Mouse (Mus musculus): Measurements from ENCODE around the gene Slc38a10. TPM values are rescaled to one million over a fixed set of nuclear protein-coding genes. Genes with fewer than 3 reads are reported as not detected.
A peak's percentile ranks its signal among the peaks of the same experiment; 100 is the strongest.

The Slc38a10 gene
- total RNA-seq, 4 experiments from 2014 or later = 36.3 to 53.3 (median 39.2) TPM

DNA sequence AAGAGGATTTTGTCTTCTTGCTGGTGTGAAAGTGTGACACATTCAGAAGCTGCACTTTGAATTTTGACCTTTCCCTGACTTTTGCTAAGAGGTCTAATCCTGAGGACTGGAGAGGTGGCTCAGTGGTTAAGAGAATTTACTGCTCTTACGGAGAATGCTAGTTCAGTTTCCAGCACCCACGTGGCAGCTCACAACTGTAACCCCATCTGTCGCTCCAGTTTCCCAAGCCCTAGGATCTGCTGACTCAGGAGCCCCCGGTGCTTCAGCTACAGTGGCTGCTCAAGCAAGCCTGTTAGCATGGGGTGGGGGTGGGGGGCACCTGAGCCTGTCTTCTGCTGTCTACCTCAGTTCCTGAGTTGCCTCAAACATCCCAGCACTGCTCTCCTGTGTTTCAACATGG, 28.2 kb upstream of the Slc38a10 start:
- peak in 1 of 2 experiments; percentile 69 for DNase-seq (ENCODE audit: low spot score in 2 of 2)

DNA sequence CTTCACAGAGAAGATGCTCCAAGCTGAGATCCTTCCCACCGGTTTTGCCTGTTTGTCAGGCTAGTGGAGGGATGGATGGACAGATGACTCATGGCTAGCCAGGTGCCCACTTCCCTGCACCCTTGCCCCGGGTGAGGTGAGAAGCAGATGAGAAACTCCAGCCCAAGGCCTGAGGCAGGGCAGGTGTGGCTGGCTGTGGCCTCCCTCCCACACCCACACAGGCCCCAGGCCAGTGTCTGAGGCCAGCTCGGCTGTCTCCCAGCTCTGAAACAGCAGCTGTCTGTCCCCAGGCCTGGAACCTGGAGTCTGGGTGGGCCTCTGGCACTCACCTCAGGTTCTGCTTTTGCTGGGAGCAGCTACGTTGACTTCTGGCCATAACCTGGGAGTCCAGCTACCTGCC, 24.8 kb upstream of the Slc38a10 start:
- DNase-seq (ENCODE audit: low spot score in 2 of 2) = no peak

DNA sequence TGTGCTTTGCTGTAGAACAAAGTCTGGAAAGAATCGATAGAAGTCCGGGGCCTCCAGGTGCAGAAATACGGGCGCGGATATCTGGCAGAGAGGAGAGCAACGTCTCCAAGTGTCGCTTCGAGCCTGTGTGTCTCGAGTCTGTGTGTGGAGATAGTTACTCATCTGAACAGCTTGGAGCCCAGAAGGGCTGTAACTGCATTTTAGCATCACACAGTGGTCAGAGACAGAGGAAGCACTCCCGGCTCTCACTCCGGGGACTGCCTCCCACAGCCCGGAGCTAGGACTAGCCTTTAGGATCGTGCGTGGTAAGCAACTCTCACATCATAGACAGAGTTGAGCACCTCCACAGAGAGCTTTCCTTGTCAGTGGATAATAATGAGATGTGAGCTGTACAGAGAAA, 22.1 kb upstream of the Slc38a10 start:
- DNase-seq (ENCODE audit: low spot score in 2 of 2) = no peak

DNA sequence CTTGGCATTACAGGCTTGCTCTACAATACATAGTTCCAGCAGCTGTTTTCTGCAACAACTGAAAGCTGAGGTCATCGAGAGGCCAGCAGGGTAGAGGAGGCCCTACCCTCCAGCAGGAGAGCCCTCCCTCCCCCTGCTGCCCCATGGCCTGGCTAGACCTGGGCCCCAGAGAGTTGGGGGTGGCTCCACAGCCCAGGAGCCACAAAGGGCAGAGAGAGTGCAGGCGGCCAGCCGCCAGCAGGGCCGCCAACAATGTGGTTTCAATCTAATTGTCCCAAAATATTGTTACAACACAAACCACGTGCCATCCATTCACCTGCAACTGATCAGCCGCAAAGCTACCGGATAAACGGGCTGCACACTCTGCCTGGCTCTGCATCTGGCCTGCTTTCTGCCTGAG, 20.0 kb upstream of the Slc38a10 start:
- no peak for DNase-seq (ENCODE audit: low spot score in 2 of 2)

DNA sequence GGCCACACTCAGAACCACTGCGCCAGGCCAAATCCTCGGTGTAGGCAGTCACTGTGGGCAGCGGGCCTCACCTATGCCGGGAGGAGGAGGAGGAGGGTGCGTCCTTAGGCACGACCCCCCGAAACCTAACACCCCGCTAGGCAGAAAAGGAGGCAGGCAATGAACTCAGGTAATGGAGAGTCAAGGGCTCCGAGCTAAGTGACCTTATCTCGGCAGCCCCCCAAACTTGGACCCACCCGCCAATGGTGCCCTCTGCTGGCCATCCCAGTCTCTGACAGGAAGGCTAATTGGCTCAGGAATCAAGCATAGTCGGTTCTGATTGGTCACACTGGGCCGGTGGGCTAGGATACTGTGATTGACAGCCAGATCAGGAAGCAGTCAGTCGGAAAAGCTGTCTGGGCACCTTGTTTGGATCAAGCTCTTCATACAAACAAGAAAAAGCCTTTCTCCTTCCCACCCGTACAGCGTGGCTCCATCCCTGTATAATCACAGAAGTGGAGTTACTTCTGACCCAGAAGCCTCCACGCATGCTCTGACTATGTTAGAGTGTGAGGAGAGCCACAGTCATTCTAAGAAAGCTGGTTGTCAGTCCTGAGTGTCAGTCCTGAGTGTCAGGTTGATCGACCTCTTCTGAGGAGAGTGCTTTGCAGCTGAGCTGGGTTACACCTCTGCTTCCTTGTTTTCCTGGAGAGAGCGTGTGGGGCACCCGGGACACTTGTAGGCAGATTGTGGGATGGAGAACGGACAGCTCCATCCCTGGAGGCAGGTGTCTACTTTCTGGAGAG, 18.3 kb upstream of the Slc38a10 start:
- peak in 1 of 2 experiments; percentile 36 for DNase-seq (ENCODE audit: low spot score in 2 of 2)

DNA sequence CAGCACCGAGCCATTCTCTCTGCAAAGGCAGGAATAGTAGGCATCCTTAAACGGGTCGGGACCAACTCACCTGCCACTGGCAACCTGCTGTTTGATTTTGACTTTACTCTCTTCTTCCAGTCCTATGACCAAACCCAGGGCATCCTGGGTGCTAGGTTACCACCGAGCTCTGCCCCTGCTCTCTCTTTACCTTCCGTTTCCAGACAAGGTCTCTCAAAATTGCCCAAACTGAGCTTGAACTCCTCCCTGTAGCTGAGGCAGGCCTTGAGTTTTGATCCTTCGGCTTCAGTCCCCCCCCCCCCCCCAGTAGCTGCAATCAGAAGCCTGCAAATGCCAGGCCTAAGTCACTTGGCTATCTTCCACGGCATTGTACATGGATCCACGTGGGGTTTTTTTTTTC, 17.4 kb upstream of the Slc38a10 start:
- DNase-seq (ENCODE audit: low spot score in 2 of 2) = no peak

DNA sequence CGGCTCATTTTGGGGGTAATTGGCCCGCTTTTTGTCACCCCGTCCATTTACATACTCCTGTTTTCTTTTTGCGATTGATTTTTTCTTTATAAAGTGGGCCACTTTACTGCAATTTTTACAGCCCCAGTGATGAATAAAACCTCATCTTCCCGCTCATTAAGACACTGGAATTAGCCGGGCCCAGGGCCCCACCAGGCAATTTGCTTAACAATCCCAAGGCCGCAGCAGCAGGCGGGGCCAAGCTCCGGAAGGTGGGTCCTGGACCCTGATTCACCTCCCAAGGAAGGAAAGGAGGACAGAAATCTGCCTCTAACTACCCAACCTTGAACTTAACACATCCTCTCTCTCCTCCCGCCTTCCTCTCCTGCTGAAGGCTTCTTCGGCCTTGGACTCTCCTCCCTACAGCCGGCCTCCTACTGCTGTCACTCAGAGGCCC, 16.8 kb upstream of the Slc38a10 start:
- no peak for DNase-seq (ENCODE audit: low spot score in 2 of 2)

DNA sequence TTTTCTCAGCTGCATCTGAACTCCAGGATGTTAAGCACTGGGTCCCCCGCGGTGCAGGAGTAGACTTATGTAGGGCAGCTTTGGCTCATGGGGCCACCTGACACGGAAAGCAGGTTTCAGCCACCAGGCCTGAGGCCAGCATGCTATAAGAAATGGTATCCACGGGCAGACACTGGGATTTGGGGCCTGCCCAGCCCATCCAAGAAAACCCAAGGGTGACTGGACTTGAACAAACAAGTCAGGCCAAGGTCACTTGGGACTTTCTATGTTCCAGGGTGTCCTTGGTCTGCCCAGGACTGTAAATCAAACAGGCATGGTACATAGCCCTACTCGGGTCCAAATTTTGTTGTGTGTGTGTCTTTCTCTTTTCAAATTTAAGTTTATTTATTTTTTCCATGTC, 15.9 kb upstream of the Slc38a10 start:
- DNase-seq (ENCODE audit: low spot score in 2 of 2) = no peak

DNA sequence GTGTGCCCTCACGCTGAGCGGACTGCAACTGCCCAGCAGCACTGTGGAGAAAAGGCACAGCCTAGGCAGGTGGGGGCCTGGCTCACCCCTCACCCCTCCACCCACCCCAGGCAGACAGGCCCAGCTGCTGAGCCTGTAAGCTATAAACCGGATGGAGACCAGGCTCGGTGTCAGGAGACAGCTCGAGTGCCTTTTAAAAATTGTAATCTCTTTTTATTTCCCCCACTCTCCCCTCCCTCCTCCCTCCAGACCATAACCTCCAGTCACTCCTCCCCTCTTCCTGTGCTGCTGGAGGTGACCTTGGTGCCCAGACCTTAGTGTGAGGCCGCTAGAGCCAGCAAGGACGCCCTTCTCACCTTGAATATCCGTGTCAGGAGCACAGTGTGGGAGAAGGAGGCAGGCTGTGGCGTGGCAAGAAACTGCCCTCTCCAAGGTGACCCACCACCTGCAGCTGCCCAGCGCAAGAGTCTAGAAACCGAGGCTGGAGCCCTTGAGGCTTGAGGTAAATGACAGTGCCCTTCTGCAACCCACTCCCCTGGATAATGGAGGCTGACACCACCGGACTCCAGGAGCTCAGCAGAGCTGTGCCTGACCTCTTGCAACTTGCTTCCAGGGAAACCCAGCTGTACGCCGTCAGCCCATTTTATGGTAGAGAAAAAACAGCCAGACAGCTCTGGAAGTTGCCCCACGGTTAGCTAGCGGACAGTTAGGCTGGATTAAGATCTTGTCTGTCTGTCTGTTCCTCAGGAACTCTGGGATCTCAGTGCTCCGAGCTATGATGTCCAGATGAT, 13.5 kb upstream of the Slc38a10 start:
- no peak for DNase-seq (ENCODE audit: low spot score in 2 of 2)

DNA sequence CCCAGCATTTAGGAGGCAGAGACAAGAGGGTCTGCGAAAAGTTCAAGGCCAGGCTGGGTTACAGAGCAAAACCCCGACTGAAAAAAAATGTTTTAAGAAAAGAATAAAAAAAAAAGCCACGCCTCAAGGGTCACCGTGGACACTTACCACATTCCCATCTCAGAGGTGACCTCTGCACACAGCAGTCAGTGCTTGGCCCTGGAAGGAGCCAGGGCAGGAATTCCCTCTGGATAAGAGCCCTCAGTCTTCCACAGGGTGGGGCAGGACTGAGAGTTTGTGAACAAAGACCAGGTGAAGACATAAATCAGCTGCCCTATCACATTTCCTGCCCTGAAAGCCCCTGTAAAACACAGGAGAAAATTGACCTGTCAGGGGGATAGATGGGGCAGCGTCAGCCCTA, 12.9 kb upstream of the Slc38a10 start:
- no peak for DNase-seq (ENCODE audit: low spot score in 2 of 2)

DNA sequence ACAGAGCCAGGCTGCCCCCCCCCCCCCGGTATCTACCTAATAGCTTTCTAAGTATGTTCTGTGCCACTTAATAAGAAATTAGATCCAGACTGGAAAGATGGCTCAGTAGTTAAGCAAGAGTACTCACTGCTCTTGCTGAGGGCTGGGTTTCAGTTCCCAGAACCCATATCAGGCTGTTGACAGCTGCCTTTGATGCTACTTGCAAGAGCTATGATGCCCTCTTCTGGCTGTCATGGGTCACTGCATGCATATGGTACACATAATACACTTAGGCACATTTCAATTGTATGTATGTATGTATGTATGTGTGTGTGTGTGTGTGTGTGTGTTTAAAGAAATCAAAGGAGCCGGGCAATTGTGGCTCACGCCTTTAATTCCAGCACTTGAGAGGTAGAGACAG, 12.1 kb upstream of the Slc38a10 start:
- DNase-seq (ENCODE audit: low spot score in 2 of 2) = no peak

DNA sequence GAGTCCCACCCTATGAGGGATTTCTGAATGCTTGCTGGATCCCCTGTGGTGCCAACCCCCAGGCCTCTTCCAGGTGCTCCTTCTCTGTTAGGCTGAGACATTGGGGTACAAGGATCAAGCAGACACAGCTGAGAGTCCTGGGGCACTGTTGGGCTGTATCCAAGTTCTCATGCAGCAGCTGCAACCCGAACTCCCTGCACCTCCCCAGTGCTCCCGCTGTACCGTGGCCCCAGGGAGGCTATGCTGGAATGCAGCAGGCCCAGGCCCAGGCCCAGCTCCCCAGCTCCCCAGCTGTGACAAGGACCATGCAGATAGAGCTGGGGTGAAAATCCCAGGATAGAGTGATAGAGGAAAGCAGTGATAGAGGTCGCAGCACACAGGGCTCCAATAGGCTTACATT, 10.1 kb upstream of the Slc38a10 start:
- no peak for DNase-seq (ENCODE audit: low spot score in 2 of 2)

DNA sequence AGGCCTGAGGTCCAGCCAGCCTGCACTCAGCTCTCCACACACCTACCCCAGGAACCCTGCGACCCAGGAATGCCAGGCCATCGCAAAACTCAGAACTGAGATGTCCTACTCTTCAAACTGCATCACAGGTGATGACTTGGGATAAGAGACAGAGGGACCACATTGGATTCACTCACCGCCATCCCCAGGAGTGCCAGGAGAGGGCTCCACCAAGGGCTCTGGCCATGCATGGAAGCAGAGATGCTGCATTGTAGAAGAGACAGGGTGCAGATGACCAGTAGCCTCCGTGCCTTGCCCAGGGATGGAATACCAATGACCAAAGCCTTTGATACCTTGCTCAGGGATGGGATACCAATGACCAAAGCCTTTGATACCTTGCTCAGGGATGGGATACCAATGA, 9.3 kb upstream of the Slc38a10 start:
- DNase-seq (ENCODE audit: low spot score in 2 of 2) = no peak

DNA sequence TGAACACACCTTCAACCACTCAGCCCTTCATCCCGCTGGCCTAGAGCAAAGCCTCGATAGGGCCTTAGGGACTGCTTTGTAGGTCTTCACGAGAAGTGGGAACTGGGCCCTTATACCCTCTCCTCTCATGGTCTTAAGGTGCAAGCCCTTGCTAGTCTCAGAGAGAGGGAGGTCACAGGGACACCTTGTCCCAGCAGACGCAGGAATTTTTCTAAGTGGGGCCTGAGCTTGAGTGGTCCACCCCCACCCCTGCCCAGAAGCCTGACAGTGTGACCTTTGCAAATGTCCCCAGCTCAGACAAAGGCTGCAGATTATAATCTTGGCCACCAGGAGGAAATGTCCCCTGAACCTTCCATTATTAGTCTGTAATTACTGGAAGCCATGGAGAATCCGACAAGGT, 8.5 kb upstream of the Slc38a10 start:
- DNase-seq (ENCODE audit: low spot score in 2 of 2) = no peak

DNA sequence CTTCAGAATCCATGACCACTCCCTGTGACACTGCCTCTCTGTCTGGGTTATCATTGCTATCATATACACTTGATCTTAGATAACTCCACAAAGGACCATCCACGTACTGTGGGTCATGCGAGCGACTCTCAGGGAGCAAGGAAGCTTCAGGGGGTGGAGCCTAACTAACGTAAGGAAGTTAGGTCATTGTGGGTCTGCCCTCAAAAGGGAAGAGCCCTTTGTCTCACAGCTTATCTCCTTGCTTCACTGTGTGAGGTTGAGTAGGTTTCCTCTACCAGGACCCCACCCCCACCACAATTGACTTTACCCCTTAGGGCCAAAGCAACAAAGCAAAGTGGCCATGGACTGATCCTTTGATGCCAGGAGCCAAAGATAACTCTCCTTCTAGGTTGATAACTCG, 7.7 kb upstream of the Slc38a10 start:
- DNase-seq (ENCODE audit: low spot score in 2 of 2) = no peak

DNA sequence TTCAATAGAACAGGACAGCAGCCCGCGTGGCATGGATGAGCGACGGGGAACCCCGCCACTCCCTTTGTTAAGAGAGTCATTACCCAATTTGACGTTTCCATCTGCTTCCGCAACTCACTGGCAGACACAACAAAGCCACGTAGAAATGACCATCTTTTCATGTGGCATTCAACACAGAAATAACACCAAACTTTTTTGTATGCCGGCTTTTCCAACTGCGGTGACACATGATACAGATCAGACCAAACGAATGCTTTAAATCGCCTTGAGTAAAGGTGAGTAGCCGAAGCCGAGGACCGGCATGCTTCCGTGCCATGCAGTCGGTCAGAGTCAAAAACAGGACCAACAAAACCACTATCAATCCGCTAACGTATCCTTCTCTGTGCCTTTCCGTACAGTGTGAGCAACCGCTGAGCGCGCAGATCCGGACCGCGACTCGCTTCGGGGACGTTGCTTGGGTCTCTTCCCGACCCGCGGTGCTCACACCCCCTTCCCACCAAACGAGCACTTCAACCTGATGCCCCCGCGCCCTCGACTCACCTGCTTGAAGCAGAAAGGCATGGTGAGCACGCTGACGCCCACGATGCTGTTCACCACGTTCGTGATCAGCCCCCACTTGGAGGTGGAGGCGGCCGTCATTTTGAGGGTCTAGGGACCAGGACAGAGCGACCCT, 570 bp downstream of the Slc38a10 start:
- no peak for DNase-seq (ENCODE audit: low spot score in 2 of 2)

DNA sequence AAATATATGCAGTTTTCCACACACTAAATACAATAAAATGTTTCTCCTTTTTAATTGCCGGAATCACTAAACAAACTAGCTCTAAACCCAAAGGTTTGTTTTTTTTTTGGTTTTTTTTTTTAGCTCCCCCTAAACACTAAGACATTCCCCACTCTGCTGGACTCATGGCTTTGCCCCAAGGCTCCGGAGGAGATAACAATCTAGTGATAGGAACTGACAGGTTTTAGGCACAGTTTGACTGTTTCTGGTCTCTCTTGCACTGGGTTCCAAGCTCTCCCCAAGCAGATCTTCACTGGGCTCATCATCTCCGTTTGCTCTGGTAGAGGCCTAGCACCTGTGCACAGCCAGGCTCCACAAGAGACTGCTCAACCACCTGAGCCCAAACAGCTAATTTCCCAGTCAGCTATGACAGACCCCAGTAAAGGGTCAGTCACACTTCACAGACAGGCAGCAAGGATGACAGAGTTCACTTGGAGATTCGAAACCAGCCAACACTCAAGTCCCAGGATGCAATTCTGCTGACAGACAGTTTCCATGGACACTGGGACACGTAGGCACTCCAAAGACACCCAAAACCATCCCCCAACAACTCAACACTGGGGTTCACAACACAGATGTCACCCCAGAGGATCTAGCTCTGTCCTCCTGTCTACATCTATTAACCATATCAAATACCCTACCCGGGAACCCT, 1.5 kb downstream of the Slc38a10 start:
- DNase-seq (ENCODE audit: low spot score in 2 of 2) = no peak

DNA sequence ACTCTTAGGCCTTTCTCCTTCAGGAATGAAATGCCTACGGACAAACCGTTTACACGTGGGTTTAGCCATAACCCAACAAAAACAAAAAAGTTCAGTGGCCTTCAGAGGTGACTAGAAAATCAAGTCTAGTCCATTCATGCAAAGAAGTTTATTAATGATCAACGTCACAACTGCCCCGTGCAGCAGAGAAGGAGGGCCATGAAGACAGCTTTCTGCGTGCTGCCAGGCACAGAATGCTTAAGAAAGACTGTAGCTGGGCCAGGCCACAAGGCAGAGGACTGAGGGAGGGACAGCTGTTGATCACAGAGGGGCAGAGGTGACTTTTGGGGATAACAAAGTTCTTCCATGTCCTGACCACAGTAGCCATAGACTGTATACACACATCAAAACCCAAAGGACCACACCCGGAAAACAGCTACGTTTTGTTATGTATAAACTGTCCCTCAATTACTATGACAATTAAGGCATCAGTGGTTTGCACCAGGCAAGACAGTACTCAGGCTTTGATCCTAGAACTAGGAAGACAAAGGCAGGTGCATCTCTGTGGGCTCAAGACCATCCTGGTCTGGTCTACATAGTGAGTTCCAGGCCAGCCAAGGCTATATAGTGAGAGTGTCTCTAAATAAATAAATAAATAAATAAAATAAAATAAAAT, 2.8 kb downstream of the Slc38a10 start:
- no peak for DNase-seq (ENCODE audit: low spot score in 2 of 2)

DNA sequence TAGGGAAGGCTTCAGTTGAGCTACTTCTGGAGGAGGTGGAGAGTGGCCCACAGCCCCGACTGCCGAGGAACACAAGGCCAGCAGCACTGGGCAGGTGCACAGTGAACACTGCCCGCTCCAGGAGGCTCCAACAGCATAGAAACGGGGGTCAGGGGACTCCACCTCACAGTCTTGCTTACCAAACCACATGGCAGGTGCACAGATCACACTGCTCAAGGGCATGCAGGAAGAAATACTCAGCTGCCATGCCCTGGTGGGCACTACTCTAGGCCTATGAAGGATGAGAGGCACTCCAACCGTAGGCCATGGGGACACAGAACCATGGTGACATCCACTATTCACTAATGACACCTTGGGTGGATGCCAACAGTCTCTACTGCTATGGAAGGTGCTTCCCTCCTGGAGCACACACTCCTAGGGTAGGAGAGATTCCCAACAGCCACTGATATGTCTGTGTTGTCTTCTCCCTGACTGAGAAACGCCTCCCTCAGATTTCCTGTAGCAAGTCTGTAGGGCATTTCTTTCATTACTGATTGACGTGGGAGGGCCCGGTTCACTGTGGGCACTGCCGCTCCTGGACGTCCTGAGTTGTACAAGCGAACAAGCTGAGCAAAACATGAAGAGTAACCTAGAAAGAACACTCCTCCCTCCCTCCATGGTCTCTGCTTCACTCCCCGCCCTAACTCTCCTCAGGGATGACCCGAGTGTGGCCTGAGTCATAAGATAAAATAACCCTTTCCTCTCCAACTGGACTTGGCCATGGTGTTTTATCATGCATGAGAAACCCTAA, 7.2 kb downstream of the Slc38a10 start:
- DNase-seq (ENCODE audit: low spot score in 2 of 2) = no peak

DNA sequence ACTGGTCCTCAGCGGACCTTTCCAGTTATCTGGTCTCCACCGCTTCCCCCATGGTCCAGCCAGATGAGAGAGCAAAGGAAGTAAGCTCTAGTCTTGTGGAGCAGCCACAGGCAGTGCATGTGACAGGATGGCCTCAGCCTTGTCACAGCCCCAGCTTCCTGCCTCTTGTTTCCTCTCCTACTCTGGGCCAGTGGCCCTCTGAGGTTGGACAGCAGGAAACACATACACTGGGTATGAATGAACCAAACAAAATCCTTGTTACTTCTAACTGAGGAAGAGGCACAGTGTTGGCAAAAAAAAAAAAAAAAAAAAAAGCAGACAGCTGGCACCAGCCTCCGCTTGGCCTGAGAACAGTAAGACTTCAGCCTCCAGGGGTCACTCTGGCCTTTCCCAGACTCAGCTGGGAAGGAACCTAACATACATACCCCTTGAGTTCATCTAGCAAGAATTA, 8.5 kb downstream of the Slc38a10 start:
- DNase-seq (ENCODE audit: low spot score in 2 of 2) = peak in 1 of 2 experiments; percentile 18
